Mouse (Mus musculus) midbrain, embryonic 16.5 days (tissue): ENCODE data around the gene Glyctk. TPM values are rescaled to one million over a fixed set of nuclear protein-coding genes. Genes with fewer than 3 reads are reported as not detected.
A peak's percentile ranks its signal among the peaks of the same experiment; 100 is the strongest.

Source experiments
- ATAC-seq: fragments of 200-750 bp; cut with Nextera tagmentation; 2 replicates; pipeline ENCODE4 v1.8.0; 2017; ENCODE audit warnings: moderate TSS enrichment
- H3K27ac ChIP-seq: fragments of 300-500 bp; sonication (generic); 2 replicates; pipeline ENCODE4 v1.5.1; 2014; ENCODE audit warnings: mild to moderate bottlenecking, low read length, mixed read lengths
- H3K27me3 ChIP-seq: fragments of 300-500 bp; sonication (generic); 2 replicates; pipeline ENCODE4 v1.6.1; 2014; ENCODE audit warnings: low read depth, low read length, mixed read lengths; ENCODE audit not compliant: control insufficient read depth, insufficient read depth
- H3K36me3 ChIP-seq: fragments of 300-500 bp; sonication (generic); 2 replicates; pipeline ENCODE4 v1.6.1; 2014; ENCODE audit warnings: mild to moderate bottlenecking, low read length, moderate library complexity, mixed read lengths; ENCODE audit not compliant: control insufficient read depth, insufficient read depth
- H3K4me1 ChIP-seq: fragments of 300-500 bp; sonication (generic); 2 replicates; pipeline ENCODE4 v1.6.1; 2014; ENCODE audit warnings: mild to moderate bottlenecking, low read length, mixed read lengths; ENCODE audit not compliant: control insufficient read depth, insufficient read depth
- H3K4me2 ChIP-seq: fragments of 300-500 bp; sonication (generic); 2 replicates; pipeline ENCODE4 v1.6.1; 2014; ENCODE audit warnings: mild to moderate bottlenecking, low read length, mixed read lengths
- H3K4me3 ChIP-seq: fragments of 300-500 bp; sonication (generic); 2 replicates; pipeline ENCODE4 v1.5.1; 2014; ENCODE audit warnings: low read depth, mild to moderate bottlenecking, low read length, moderate library complexity, mixed read lengths
- H3K9ac ChIP-seq: fragments of 300-500 bp; sonication (generic); 2 replicates; pipeline ENCODE4 v1.6.1; 2014; ENCODE audit warnings: low read depth, low read length, mixed read lengths
- H3K9me3 ChIP-seq: fragments of 300-500 bp; sonication (generic); replicated peaks from 2 replicates; pipeline ENCODE4 v1.6.1; 2014; ENCODE audit warnings: mild to moderate bottlenecking, low read length, mixed read lengths; ENCODE audit not compliant: control insufficient read depth, poor library complexity, severe bottlenecking
- WGBS: fragments of 180-500 bp; shearing (Covaris S2); extraction: QIAGEN DNeasy Blood & Tissue Kit; methylation state at CpG from one replicate; pipeline ENCODE4 v1.1.7; 2014; 5-methylcytosine and 5-hydroxymethylcytosine counted together
- polyA plus RNA-seq: library from polyadenylated mRNA; unstranded; fragments of >200 nt; fragmentation: Nextera tagmentation; extraction: Ambion mirVana; gene quantifications from 2 replicates; pipeline ENCODE4 v1.2.1, GENCODE M21; 2015

Gene Glyctk
- polyA plus RNA-seq, 1 experiment from 2014 or later: 3.5 TPM

DNA sequence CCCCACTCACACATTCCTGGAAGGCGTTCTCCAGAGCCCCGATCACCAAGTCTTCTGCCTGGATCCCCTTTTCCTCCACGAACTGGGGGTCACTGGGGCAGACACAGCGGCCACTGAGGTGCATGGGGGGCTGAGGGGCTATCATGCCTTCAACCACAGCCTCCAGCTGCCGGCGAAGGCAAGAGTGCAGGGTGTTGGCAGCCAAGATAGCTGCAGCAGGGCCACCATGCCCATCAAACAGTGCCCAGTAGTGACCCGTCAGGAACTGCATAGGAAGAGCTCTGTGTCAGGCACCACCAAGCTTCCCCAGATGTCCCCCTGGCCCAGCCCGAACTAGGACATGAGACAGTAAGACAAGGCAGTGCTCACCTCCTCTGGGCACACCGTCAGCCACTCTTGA is 39.8 kb upstream of the Glyctk start:
- no peak overlapping the region for H3K9ac ChIP-seq
- no peak for ATAC-seq
- no peak overlapping the region for H3K4me3 ChIP-seq
- WGBS: 95% methylated on average over 9 of the region's 9 CpGs
- H3K4me1 ChIP-seq: peaks cover 9% of the 10 kb centered on the region
- H3K36me3 ChIP-seq: no peaks in the 10 kb centered on the region
- no peaks in the 10 kb centered on the region for H3K9me3 ChIP-seq
- H3K27ac ChIP-seq: no peak overlapping the region
- no peak overlapping the region for H3K4me2 ChIP-seq
- H3K27me3 ChIP-seq: no peaks in the 10 kb centered on the region

DNA sequence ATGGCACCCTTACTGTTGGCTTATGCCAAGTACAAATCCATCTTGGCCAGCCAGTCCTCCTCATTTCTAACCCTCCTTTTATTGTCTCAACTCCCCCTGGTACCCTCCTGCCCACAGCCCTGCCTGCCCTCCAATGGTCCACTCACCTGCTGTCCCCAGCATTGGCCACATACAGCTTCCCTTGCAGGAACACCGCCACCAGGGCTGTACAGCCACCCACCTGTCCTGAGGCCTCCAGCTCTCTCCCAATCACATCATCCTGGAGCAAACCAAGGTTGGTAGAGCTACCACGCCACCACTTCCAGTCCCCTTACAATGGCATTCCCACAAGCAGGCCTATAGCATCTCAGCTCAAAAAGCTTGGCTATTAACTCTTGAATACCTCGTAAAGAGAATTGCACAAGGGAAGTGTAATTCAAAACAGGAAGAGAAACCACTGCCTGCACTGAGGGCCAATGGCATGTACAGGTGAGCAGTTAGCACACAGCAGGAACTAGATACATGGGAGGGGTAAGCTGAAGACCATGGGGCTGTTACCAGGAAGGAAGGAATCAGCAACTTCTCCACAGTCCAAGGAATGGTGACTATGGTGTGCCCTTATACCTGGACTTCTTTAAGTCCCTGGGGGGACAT is 39.3 kb upstream of the Glyctk start:
- no peak for ATAC-seq
- peaks cover 9% of the 10 kb centered on the region for H3K4me1 ChIP-seq
- no peak overlapping the region for H3K9ac ChIP-seq
- H3K4me3 ChIP-seq: no peak overlapping the region
- WGBS: 93% methylated on average over 3 of the region's 3 CpGs
- no peaks in the 10 kb centered on the region for H3K36me3 ChIP-seq
- H3K27ac ChIP-seq: no peak overlapping the region
- H3K9me3 ChIP-seq: no peaks in the 10 kb centered on the region
- no peaks in the 10 kb centered on the region for H3K27me3 ChIP-seq
- H3K4me2 ChIP-seq: no peak overlapping the region

DNA sequence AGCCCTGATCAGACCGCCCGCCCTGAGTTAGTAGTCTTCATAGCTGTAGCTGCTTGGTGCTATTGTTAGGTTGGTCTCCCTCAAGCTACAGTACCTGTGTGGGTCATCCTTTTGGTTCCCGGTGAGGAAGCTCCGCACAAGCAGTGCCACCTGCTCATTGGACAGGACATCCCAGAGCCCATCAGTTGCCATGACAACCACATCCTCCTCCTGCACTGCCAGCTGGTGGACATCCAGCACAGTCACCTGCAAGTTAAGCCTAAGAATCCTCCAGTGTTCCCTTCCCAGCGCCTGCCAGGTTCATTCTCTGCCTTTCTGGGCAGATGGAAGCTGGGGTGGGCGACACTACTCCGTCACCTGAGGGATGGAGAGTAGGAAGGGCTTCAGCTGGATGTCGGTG is 37.8 kb upstream of the Glyctk start:
- ATAC-seq: no peak; the same call in 1 of the 2 replicates
- H3K27ac ChIP-seq: peak overlapping the region; percentile 60
- H3K4me3 ChIP-seq: no peak overlapping the region
- WGBS: 67% methylated on average over 8 of the region's 8 CpGs
- no peaks in the 10 kb centered on the region for H3K27me3 ChIP-seq
- peaks cover 9% of the 10 kb centered on the region for H3K4me1 ChIP-seq
- no peaks in the 10 kb centered on the region for H3K9me3 ChIP-seq
- H3K9ac ChIP-seq: no peak overlapping the region
- peaks cover 12% of the 10 kb centered on the region for H3K36me3 ChIP-seq
- H3K4me2 ChIP-seq: no peak overlapping the region

DNA sequence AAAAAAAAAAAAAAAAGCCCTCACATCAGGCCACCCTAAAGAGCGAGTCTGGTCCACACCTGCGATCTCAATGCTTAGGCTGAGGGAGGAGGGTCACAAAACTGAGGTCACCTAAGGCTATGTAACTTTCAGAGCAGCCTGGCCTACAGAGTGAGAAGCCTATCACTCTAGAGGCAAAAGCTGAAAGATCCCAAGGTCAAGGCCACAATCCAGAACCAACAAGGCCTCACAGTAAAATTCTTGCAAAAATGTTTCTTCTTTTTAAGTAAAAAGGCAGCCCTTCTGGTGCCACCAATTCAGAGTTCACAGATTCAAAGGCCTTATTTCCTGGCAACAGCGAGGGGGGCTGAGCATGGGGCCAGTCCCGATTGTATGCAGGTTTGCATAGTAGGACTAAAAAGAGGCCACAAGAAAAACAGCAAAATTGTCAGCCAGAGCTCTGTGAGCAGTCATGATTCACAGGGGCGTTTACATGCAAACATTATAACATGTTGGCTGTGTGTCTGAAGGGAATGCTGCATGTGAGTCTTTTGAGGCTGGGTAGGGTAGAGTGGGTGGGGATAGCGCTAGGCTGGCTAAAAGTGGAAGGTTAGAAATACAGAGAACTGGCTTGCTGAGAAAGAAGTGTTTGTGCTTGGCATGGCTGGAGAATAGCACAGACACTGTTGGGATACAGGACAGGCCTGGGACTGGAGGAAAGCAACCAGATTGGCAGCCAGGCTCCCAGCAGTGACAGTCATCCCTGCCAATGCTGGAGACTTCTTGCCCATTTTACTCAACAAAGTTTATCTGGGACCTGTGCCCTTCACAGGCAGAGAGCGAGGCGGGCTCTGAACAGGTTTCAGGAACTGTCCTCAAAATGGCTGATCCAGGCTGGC is 36.2 kb upstream of the Glyctk start:
- H3K9me3 ChIP-seq: no peaks in the 10 kb centered on the region
- H3K4me1 ChIP-seq: peaks cover 9% of the 10 kb centered on the region
- no peaks in the 10 kb centered on the region for H3K27me3 ChIP-seq
- H3K27ac ChIP-seq: no peak overlapping the region
- H3K4me2 ChIP-seq: no peak overlapping the region
- no peak overlapping the region for H3K4me3 ChIP-seq
- H3K9ac ChIP-seq: no peak overlapping the region
- H3K36me3 ChIP-seq: peaks cover 21% of the 10 kb centered on the region
- 93% methylated on average over 8 of the region's 8 CpGs for WGBS
- no peak for ATAC-seq

- H3K36me3 ChIP-seq: peaks cover 33% of the 10 kb centered on the region
- H3K4me3 ChIP-seq: no peak overlapping the region
- no peak for ATAC-seq
- 96% methylated on average over 1 of the region's 1 CpGs for WGBS
- no peak overlapping the region for H3K4me2 ChIP-seq
- H3K9me3 ChIP-seq: no peaks in the 10 kb centered on the region
- H3K4me1 ChIP-seq: peaks cover 4% of the 10 kb centered on the region; the same call in 1 of the 2 replicates
- no peaks in the 10 kb centered on the region for H3K27me3 ChIP-seq
- H3K27ac ChIP-seq: no peak overlapping the region
- H3K9ac ChIP-seq: no peak overlapping the region
Measured at GRCm38 (mm10) chr9:106192998-106193397, 35.1 kb upstream of the Glyctk start.

- H3K9ac ChIP-seq: no peak overlapping the region
- H3K4me3 ChIP-seq: no peak overlapping the region
- H3K36me3 ChIP-seq: peaks cover 43% of the 10 kb centered on the region
- ATAC-seq: no peak
- H3K27ac ChIP-seq: no peak overlapping the region
- 93% methylated on average over 8 of the region's 8 CpGs for WGBS
- H3K9me3 ChIP-seq: no peaks in the 10 kb centered on the region
- H3K4me2 ChIP-seq: no peak overlapping the region
- no peaks in the 10 kb centered on the region for H3K27me3 ChIP-seq
- H3K4me1 ChIP-seq: peaks cover 4% of the 10 kb centered on the region; the same call in 1 of the 2 replicates
Measured at GRCm38 (mm10) chr9:106192024-106192423, 34.1 kb upstream of the Glyctk start.

DNA sequence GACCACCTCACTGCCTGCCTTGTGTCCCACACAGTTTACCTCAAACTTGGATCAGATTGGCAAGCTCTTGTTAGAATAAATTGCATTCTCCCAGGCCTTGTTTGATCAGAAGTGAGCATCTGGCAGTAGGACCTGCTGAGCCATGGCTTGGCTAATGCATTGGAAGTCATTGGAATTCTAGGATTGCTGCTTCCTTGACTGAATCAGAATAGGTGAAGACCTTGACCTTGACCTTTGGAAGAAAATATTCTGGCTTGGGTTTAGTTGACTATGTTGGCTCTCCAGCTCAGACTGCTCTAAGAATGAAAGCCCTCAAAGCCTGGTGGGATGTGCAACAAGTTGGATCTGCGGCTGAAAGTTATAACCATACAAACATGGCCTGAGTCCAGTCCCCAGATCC is 33.4 kb upstream of the Glyctk start:
- H3K4me3 ChIP-seq: no peak overlapping the region
- H3K4me1 ChIP-seq: peaks cover 4% of the 10 kb centered on the region; the same call in 1 of the 2 replicates
- H3K36me3 ChIP-seq: peaks cover 49% of the 10 kb centered on the region
- no peak for ATAC-seq
- no peak overlapping the region for H3K27ac ChIP-seq
- H3K27me3 ChIP-seq: no peaks in the 10 kb centered on the region
- H3K9ac ChIP-seq: no peak overlapping the region
- no peak overlapping the region for H3K4me2 ChIP-seq
- H3K9me3 ChIP-seq: no peaks in the 10 kb centered on the region
- 96% methylated on average over 1 of the region's 1 CpGs for WGBS

DNA sequence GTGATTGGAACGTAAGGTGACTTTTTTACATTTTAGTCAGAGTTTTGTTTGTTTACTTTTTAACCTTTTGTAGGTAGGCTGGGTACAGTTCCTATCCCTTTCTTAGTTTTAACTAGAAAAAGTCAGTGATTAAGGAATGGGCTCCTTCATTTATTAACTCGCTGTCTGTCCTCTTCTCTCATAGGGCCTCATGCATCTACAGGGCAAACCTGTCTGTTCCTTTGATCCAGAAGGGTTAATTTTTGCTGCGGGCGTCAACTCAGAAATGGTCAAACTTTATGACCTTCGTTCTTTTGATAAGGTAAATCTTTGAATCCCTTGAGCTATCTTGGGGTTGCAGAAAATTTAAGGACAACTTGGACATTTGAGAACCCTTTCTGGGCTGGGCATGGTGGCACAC is 26.1 kb upstream of the Glyctk start:
- ATAC-seq: no peak
- Histone ChIP-seq H3K27ac (no peak overlapping the region), H3K9ac (no peak overlapping the region), H3K4me3 (no peak overlapping the region), H3K36me3 (peaks cover 54% of the 10 kb centered on the region), H3K27me3 (no peaks in the 10 kb centered on the region), H3K4me2 (no peak overlapping the region), H3K4me1 (no peaks in the 10 kb centered on the region), H3K9me3 (no peaks in the 10 kb centered on the region)
- 94% methylated on average over 5 of the region's 5 CpGs for WGBS

DNA sequence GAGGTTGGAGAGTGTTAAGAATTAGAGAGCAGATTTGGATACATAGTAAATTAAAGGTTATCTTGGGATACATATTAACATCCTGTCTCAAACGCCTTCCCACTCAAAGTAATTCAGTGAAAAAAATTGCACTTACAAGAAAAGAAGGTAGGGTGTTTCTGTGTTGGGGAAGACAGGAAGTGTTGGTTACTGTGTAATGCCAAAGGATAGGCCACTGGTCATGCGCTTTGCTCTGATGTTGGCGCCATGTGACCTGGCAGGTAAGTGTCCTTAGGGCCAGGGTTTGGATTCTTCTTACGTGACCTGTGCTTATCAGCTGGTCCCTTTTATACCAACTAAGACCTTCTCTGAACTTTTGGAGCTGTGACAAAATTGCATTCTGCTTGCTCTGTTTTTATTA is 24.2 kb upstream of the Glyctk start:
- Histone ChIP-seq H3K9ac (no peak overlapping the region), H3K36me3 (peaks cover 45% of the 10 kb centered on the region), H3K4me2 (no peak overlapping the region), H3K4me1 (no peaks in the 10 kb centered on the region), H3K4me3 (no peak overlapping the region), H3K27ac (no peak overlapping the region), H3K9me3 (no peaks in the 10 kb centered on the region), H3K27me3 (no peaks in the 10 kb centered on the region)
- 94% methylated on average over 4 of the region's 4 CpGs for WGBS
- ATAC-seq: no peak
